14 mouse cellular contexts compared by ENCODE assay signal in genomic region chr7:5101066-5101663, GRCm38 (mm10). TPM values are rescaled to one million over a fixed set of nuclear protein-coding genes. Genes with fewer than 3 reads are reported as not detected.
A peak's percentile ranks its signal among the peaks of the same experiment; 100 is the strongest.
DNase-seq lines count a peak whose midpoint lies in the region; ATAC-seq and TF ChIP-seq lines count a peak whose summit lies in the region.
"Had no signal": no experiment of that assay in that cellular context is flagged by ENCODE, and none has a peak within 500 bp of the region (broad histone marks: within the 10 kb centered on the region; RNA-seq: fewer than 3 reads in every experiment).

No protein-coding gene starts in this region.

- H3K27ac ChIP-seq in hindbrain, postnatal 0 days = no peak overlapping the region
- H3K27ac ChIP-seq in hindbrain, embryonic 10.5 days = no peak overlapping the region
- H3K27ac ChIP-seq in embryonic facial prominence, embryonic 14.5 days (replicated peaks; ENCODE audit: low read depth, low read length) = no peak overlapping the region
- H3K27ac ChIP-seq in left cerebral cortex, adult 2 months = no peak overlapping the region
- H3K27ac ChIP-seq: kidney, postnatal 0 days; stomach, embryonic 15.5 days had no signal

- no peak overlapping the region for H3K9ac ChIP-seq in hindbrain, postnatal 0 days (replicated peaks; ENCODE audit: low read length)
- no peak overlapping the region for H3K9ac ChIP-seq in embryonic facial prominence, embryonic 14.5 days (ENCODE audit: low read depth, low read length)
- H3K9ac ChIP-seq: stomach, embryonic 15.5 days had no signal

- intact Hi-C loops in left cerebral cortex, adult 2 months (cut with DNase I) = no loop called here

- H3K9me3 ChIP-seq in hindbrain, postnatal 0 days (ENCODE audit: low read length) = no peaks in the 10 kb centered on the region
- H3K9me3 ChIP-seq in hindbrain, embryonic 10.5 days = 0 out of 2 replicates have a peak, but pooled peaks cover 2% of the 10 kb centered on the region
- H3K9me3 ChIP-seq in embryonic facial prominence, embryonic 14.5 days (ENCODE audit: control insufficient read depth, low read length) = no peaks in the 10 kb centered on the region
- H3K9me3 ChIP-seq: stomach, embryonic 15.5 days had no signal

- H3K36me3 ChIP-seq in hindbrain, postnatal 0 days (ENCODE audit: insufficient read depth, low read length) = peaks cover 14% of the 10 kb centered on the region; the same call in 1 of the 2 replicates
- peaks cover 40% of the 10 kb centered on the region for H3K36me3 ChIP-seq in hindbrain, embryonic 10.5 days
- H3K36me3 ChIP-seq in embryonic facial prominence, embryonic 14.5 days (ENCODE audit: control insufficient read depth, insufficient read depth, low read length) = peaks cover 25% of the 10 kb centered on the region

- ATAC-seq in hindbrain, postnatal 0 days = peak; percentile 48
- 0 out of 2 replicates have a peak, but pooled peaks have one; percentile 35 for ATAC-seq in embryonic facial prominence, embryonic 14.5 days (ENCODE audit: low read depth)
- peak; percentile 32; the same call in 1 of the 2 replicates for ATAC-seq in megakaryocyte-erythroid progenitor cell, adult 5-6 weeks (replicated peaks; ENCODE audit: low FRiP score, low TSS enrichment, poor library complexity, severe bottlenecking)

- DNase-seq in hindbrain, postnatal 0 days (ENCODE audit: low spot score) = no peak
- DNase-seq in hindbrain, embryonic 10.5 days (ENCODE audit: low spot score) = no peak
- DNase-seq in B cell, adult 2 months = peak; percentile 69 to 75
- no peak for DNase-seq in embryonic facial prominence, embryonic 14.5 days (ENCODE audit: low spot score)
- no peak for DNase-seq in left cerebral cortex, adult 2 months (ENCODE audit: extremely low spot score in 1 of 2, low spot score in 2 of 2)
- DNase-seq in gastrocnemius, postnatal 10 days = no peak
- no peak for DNase-seq in right cerebral cortex, postnatal 14 days
- DNase-seq: cerebellum, adult 2 months; heart, postnatal 10 days had no signal

- no peaks in the 10 kb centered on the region for H3K27me3 ChIP-seq in hindbrain, postnatal 0 days (ENCODE audit: insufficient read depth, low read length)
- no peaks in the 10 kb centered on the region for H3K27me3 ChIP-seq in hindbrain, embryonic 10.5 days (ENCODE audit: insufficient read depth, poor library complexity, severe bottlenecking)
- H3K27me3 ChIP-seq in embryonic facial prominence, embryonic 14.5 days (replicated peaks; ENCODE audit: control insufficient read depth, insufficient read depth, low read length) = no peaks in the 10 kb centered on the region
- H3K27me3 ChIP-seq: stomach, embryonic 15.5 days had no signal

- no peak overlapping the region for H3K4me3 ChIP-seq in hindbrain, postnatal 0 days (ENCODE audit: low read length)
- no peak overlapping the region for H3K4me3 ChIP-seq in hindbrain, embryonic 10.5 days
- no peak overlapping the region for H3K4me3 ChIP-seq in embryonic facial prominence, embryonic 14.5 days (ENCODE audit: low read depth, low read length)
- no peak overlapping the region for H3K4me3 ChIP-seq in left cerebral cortex, adult 2 months
- H3K4me3 ChIP-seq: stomach, embryonic 15.5 days had no signal

- H3K4me1 ChIP-seq in hindbrain, postnatal 0 days (ENCODE audit: insufficient read depth, low read length) = no peaks in the 10 kb centered on the region
- no peaks in the 10 kb centered on the region for H3K4me1 ChIP-seq in hindbrain, embryonic 10.5 days (replicated peaks)
- H3K4me1 ChIP-seq in embryonic facial prominence, embryonic 14.5 days (ENCODE audit: control insufficient read depth, insufficient read depth, low read length) = no peaks in the 10 kb centered on the region
- H3K4me1 ChIP-seq: stomach, embryonic 15.5 days had no signal

- WGBS in hindbrain, postnatal 0 days = 91% methylated on average over 10 of the region's 10 CpGs
- WGBS in hindbrain, embryonic 10.5 days = 89% methylated on average over 10 of the region's 10 CpGs
- WGBS in embryonic facial prominence, embryonic 14.5 days = 88% methylated on average over 10 of the region's 10 CpGs

- TF ChIP-seq CTCF in hindbrain, postnatal 0 days (IDR thresholded peaks at IDR 0.05; ENCODE audit: low read depth) = no peak
- TF ChIP-seq CTCF in left cerebral cortex, adult 2 months (IDR thresholded peaks at IDR 0.05) = no peak

- no peak overlapping the region for H3K4me2 ChIP-seq in hindbrain, postnatal 0 days (ENCODE audit: low read depth, low read length)
- no peak overlapping the region for H3K4me2 ChIP-seq in embryonic facial prominence, embryonic 14.5 days (ENCODE audit: low read depth, low read length)
- H3K4me2 ChIP-seq: midbrain, embryonic 11.5 days; stomach, embryonic 15.5 days had no signal

RNA-seq across cellular contexts. Expression of gene Rfpl4, which starts 15.6 kb away (rescaled TPM):
- not detected in 2 replicates for total RNA-seq in hindbrain, postnatal 0 days (2014; rRNA removed)
- polyA plus RNA-seq in hindbrain, postnatal 0 days (2015; fragmentation: Nextera tagmentation; extraction: Ambion mirVana) = 0.16 TPM in 1 of 2 replicates, not detected in the other
- not detected in 2 replicates for polyA plus RNA-seq in hindbrain, embryonic 10.5 days (2016; fragmentation: Nextera tagmentation; extraction: Ambion mirVana)
- polyA plus RNA-seq in embryonic facial prominence, embryonic 14.5 days (2014; fragmentation: Nextera tagmentation; extraction: Ambion mirVana) = not detected in 2 replicates
- total RNA-seq in megakaryocyte-erythroid progenitor cell, adult 5-6 weeks (2014; fragmentation: Nextera tagmentation) = not detected in 2 replicates
- total RNA-seq in megakaryocyte-erythroid progenitor cell, adult 5-6 weeks (2017) = not detected in 2 replicates
- total RNA-seq in left cerebral cortex, adult 2 months (2021) = not detected
- not detected for total RNA-seq in gastrocnemius, postnatal 10 days (2021)
- total RNA-seq: heart, postnatal 10 days; left cerebral cortex, postnatal 10 days had no signal
- polyA plus RNA-seq: cerebellum, adult 2 months; kidney, postnatal 0 days; midbrain, embryonic 11.5 days; stomach, embryonic 15.5 days had no signal

RNA-seq across cellular contexts. Expression of gene Epn1, which starts 21.1 kb away (rescaled TPM):
- 433 and 507 TPM in 2 replicates for total RNA-seq in hindbrain, postnatal 0 days (2014; rRNA removed)
- 107 and 111 TPM in 2 replicates for polyA plus RNA-seq in hindbrain, postnatal 0 days (2015; fragmentation: Nextera tagmentation; extraction: Ambion mirVana)
- polyA plus RNA-seq in hindbrain, embryonic 10.5 days (2016; fragmentation: Nextera tagmentation; extraction: Ambion mirVana) = 61.3 and 76.8 TPM in 2 replicates
- 59.3 and 66.2 TPM in 2 replicates for polyA plus RNA-seq in embryonic facial prominence, embryonic 14.5 days (2014; fragmentation: Nextera tagmentation; extraction: Ambion mirVana)
- total RNA-seq in megakaryocyte-erythroid progenitor cell, adult 5-6 weeks (2014; fragmentation: Nextera tagmentation) = 134 and 193 TPM in 2 replicates
- total RNA-seq in megakaryocyte-erythroid progenitor cell, adult 5-6 weeks (2017) = 51.1 and 62.6 TPM in 2 replicates
- 100 to 1,000 TPM; 470 to 471 TPM for total RNA-seq in left cerebral cortex, adult 2 months (2021)
- 100 to 1,000 TPM in 1 of 2 experiments, 10 to 100 TPM in 1; 96.7 to 110 TPM for total RNA-seq in gastrocnemius, postnatal 10 days (2021)

RNA-seq across cellular contexts. Expression of gene Rasl2-9, which starts 24.6 kb away (rescaled TPM):
- not detected in 2 replicates for total RNA-seq in hindbrain, postnatal 0 days (2014; rRNA removed)
- polyA plus RNA-seq in hindbrain, postnatal 0 days (2015; fragmentation: Nextera tagmentation; extraction: Ambion mirVana) = 1.1 and 1.2 TPM in 2 replicates
- 0.32 and 0.69 TPM in 2 replicates for polyA plus RNA-seq in hindbrain, embryonic 10.5 days (2016; fragmentation: Nextera tagmentation; extraction: Ambion mirVana)
- 0.22 and 0.62 TPM in 2 replicates for polyA plus RNA-seq in embryonic facial prominence, embryonic 14.5 days (2014; fragmentation: Nextera tagmentation; extraction: Ambion mirVana)
- not detected in 2 replicates for total RNA-seq in megakaryocyte-erythroid progenitor cell, adult 5-6 weeks (2014; fragmentation: Nextera tagmentation)
- not detected in 2 replicates for total RNA-seq in megakaryocyte-erythroid progenitor cell, adult 5-6 weeks (2017)
- total RNA-seq in left cerebral cortex, adult 2 months (2021) = under 1 TPM in 1 of 2 experiments, not detected in 1; 0.58 TPM
- total RNA-seq in gastrocnemius, postnatal 10 days (2021) = 1 to 10 TPM; 2.4 to 2.6 TPM

RNA-seq across cellular contexts. Expression of gene U2af2, which starts 39.2 kb away (rescaled TPM):
- 146 and 153 TPM in 2 replicates for total RNA-seq in hindbrain, postnatal 0 days (2014; rRNA removed)
- 85.7 and 86.9 TPM in 2 replicates for polyA plus RNA-seq in hindbrain, postnatal 0 days (2015; fragmentation: Nextera tagmentation; extraction: Ambion mirVana)
- polyA plus RNA-seq in hindbrain, embryonic 10.5 days (2016; fragmentation: Nextera tagmentation; extraction: Ambion mirVana) = 179 and 180 TPM in 2 replicates
- 105 and 114 TPM in 2 replicates for polyA plus RNA-seq in embryonic facial prominence, embryonic 14.5 days (2014; fragmentation: Nextera tagmentation; extraction: Ambion mirVana)
- total RNA-seq in megakaryocyte-erythroid progenitor cell, adult 5-6 weeks (2014; fragmentation: Nextera tagmentation) = 259 and 276 TPM in 2 replicates
- 284 and 302 TPM in 2 replicates for total RNA-seq in megakaryocyte-erythroid progenitor cell, adult 5-6 weeks (2017)
- 100 to 1,000 TPM; 183 to 187 TPM for total RNA-seq in left cerebral cortex, adult 2 months (2021)
- total RNA-seq in gastrocnemius, postnatal 10 days (2021) = 10 to 100 TPM; 70.2 to 94.0 TPM

RNA-seq across cellular contexts. Expression of gene Vmn1r55, which starts 48.3 kb away (rescaled TPM):
- not detected in 2 replicates for total RNA-seq in hindbrain, postnatal 0 days (2014; rRNA removed)
- polyA plus RNA-seq in hindbrain, postnatal 0 days (2015; fragmentation: Nextera tagmentation; extraction: Ambion mirVana) = not detected in 2 replicates
- polyA plus RNA-seq in hindbrain, embryonic 10.5 days (2016; fragmentation: Nextera tagmentation; extraction: Ambion mirVana) = not detected in 2 replicates
- not detected in 2 replicates for polyA plus RNA-seq in embryonic facial prominence, embryonic 14.5 days (2014; fragmentation: Nextera tagmentation; extraction: Ambion mirVana)
- not detected in 2 replicates for total RNA-seq in megakaryocyte-erythroid progenitor cell, adult 5-6 weeks (2014; fragmentation: Nextera tagmentation)
- total RNA-seq in megakaryocyte-erythroid progenitor cell, adult 5-6 weeks (2017) = not detected in 2 replicates
- not detected for total RNA-seq in left cerebral cortex, adult 2 months (2021)
- total RNA-seq in gastrocnemius, postnatal 10 days (2021) = not detected
- total RNA-seq: heart, postnatal 10 days; left cerebral cortex, postnatal 10 days had no signal
- polyA plus RNA-seq: cerebellum, adult 2 months; kidney, postnatal 0 days; midbrain, embryonic 11.5 days; stomach, embryonic 15.5 days had no signal

Comparison
In these comparisons a context has a peak if more than half of its experiments do, and no peak if none do; other contexts are left out.
1. DNase-seq: peak in B cell, adult 2 months (2 of 2); none in hindbrain, postnatal 0 days (single experiment), hindbrain, embryonic 10.5 days (single experiment), embryonic facial prominence, embryonic 14.5 days (single experiment), left cerebral cortex, adult 2 months (0 of 2), gastrocnemius, postnatal 10 days (single experiment) and right cerebral cortex, postnatal 14 days (single experiment).
2. Peak in every context shown above with its lines, with median percentiles within 50 percentile points of each other: ATAC-seq.